Mouse (Mus musculus): ENCODE measurements around the gene Egfem1. TPM values are rescaled to one million over a fixed set of nuclear protein-coding genes. Genes with fewer than 3 reads are reported as not detected.

Egfem1 gene
- total RNA-seq, 2 experiments from 2014 or later, result 0.47 to 0.96 TPM

DNA sequence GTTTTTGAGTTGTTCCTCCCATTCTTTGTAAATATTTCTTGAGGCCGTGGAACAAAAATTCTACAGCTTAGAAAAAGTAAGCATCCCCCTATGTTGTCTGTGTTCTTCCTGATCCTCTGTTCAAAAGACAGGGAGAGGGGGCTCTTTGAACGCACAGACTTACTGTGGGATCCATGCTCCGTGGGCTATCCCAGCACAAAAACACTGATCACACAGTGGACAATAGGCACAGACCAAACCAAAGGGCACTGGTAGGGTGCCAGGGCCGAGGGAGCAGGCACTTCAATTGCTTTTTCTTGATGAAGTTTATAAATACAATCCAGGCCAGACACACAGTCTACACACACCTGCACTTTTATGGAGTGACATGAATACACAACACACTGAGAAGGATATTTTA, 211.4 kb downstream of the Egfem1 start:
- no peak for DNase-seq (ENCODE audit: low spot score in 2 of 2)

DNA sequence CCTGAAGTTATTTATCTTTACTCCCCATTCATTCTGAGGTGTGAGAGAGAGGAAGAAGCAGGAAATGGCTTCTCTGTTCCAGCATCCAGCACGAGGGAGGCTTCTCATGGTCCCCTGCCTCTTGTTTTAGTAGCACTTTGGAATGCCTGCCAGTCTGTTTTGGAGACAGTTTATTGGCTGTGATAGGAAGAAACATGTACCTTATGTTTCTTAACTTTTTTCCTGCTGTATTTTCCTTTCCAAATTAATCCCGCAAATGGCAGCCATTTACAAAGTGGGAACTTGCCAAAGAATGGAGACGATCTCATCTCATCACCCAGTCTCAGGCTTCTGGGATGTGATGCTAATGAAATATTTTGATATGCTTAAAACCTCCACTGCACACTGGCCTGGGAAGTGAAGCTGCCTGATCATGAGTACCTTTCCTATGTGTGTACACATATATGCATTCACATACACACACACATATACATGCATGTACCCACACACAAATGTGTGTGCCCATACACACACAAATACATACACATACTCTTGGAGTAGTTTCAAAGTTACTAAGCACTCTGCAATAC, 260.5 kb downstream of the Egfem1 start:
- no peak for DNase-seq (ENCODE audit: low spot score in 2 of 2)

DNA sequence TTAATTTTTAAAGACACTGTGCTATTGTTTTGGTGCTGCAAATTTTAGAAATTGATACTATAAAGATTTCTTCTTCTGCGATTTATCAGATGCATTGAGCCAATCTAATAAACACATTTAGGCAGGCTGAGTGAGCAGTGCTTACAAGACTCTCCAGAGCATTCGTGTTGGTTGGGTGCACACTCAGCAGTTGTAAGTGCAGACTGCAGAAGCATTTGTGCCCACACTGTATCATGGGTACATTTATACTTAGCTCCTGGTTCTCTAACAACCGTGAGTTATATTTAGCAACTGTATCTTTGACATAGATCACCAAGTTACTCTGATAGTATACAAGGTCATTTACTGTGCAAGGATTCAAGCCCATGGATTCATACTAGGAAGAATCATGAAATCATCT, 264.0 kb downstream of the Egfem1 start:
- no peak for DNase-seq (ENCODE audit: low spot score in 2 of 2)

DNA sequence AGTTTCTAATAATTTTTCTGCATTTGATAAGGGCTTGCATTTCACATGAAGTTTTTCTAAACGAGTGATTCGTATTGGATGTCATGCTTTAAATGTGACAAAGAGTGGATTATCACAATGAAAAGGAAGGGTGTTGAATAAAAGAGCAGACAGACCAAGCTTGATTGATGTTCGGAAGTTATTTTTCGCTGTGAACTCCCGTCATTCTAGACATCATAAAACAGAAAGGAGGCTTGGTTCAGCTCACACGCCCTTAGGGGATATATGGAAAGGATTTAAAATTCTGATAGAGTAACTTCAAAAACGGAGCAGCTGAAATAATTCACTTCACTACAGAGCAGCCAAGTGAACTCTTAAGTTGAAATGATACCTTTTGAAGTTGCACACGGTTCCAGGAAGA, 285.1 kb downstream of the Egfem1 start:
- DNase-seq (ENCODE audit: low spot score in 2 of 2), result no peak

DNA sequence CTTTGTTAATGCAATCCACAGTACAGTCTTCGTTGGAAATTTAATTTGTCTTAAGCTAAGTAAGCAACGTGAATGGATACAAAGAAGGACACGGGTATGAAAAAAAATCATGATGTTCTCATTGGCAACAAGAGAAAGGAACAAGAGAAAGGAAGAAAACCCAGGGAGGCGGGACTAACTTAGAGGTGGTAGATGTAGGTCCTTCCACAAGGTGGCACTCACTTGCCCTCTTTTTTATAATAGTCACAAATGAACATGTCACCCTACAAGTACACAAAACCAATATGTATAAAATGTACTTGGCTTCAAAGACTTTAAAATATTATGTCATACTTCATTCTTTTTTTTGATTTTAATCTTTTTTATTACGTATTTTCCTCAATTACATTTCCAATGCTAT, 288.7 kb downstream of the Egfem1 start:
- DNase-seq (ENCODE audit: low spot score in 2 of 2), result no peak

DNA sequence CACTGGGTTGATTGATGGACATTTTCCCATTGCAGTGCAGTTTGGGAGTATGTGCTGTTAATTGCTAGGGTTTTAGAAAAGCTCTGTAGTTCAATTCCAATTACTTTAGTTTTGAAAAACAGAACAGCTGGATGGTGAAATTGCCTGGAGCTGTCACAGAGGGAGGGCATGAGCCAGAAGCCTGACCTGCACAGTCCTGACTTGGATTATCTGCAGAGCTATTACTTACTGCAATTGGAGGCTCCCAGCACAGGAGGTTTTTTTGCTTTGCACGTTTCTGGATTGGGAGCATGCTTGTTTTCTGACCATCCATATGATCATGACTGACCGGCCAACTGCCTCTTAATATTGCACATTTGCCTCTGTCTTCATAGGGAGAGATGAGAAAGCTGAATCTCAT, 299.4 kb downstream of the Egfem1 start:
- DNase-seq (ENCODE audit: low spot score in 2 of 2), result no peak

DNA sequence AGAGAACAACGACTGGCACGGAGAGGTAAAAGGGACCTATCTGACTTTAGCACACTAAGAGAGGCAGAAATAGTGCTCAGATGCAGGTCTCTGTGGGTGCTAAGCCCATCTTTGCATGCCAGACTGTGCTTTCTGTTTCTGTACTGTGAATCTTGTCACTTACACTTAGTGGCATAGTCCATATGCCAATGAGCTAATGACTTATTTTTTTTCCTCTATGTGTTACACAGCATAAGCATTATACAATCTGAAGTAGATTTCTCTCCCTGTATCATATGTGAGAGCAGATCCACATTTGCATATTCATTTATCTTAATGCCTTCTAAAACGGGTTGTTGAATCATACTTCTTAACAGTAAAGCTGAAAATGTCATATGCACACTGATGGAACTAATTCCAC, 317.2 kb downstream of the Egfem1 start:
- DNase-seq (ENCODE audit: low spot score in 2 of 2), result no peak

DNA sequence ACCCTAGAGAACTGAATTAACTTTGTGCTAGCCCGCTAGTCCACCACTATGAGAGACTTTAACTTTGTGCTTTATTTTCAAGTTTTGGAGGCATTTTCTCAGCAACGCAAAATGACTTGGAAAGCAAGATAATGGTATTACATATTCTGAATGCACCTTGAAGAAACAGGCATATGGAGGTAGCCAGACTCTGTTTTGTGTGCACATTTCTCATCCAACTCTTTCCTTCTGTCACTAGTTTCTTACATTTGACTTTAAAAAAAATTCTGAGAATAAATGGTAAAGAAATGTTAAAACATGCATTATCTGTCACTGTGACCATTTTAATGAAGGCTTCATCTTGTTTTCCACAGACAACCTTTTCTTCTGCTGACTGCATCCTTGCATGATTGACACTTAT, 339.8 kb downstream of the Egfem1 start:
- DNase-seq (ENCODE audit: low spot score in 2 of 2), result no peak

DNA sequence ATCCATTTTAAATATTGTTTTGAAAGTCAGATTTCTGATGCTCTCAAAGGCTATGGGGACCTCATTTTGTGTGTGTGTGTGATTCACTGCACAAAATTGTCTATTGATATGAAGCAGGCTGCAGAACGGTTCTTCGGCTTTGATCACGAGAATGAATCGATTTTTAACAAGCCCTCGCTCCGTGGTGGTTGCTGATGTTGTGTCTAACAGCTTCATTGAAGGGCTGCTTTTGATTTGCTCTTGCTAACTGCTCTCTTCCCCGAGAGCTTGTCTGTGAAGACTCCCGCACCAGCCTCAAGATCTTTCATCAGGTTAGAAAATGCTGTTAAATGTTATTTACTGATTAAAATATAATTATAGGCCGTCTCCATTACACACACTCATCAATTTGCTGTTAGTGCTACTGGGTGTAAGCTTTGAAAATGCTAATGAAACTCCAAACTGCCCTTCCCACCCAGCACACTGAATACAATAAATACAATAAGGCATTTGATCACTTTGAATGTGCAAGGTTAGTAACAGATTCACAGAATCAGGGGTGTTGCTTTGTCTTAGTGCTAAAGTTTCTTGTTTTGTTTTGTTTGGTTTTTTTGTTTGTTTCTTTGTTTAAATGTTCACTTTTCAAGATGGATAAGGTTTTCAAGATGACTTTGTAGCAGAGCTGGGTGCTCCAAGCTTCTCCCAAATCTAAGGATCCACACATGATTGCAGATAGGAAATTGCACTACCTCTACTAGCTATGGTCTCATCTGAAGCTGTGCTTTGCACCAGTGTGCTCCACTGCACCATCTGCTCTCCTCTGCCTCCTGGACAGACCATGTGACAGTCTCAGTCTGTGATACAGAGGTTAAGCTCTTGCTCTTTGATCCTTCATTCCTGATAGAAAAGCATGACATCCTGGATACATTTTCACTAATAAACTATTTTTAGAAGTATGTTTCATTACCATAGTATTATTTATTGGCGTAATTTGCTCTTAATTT, 350.6 kb downstream of the Egfem1 start:
- no peak for DNase-seq (ENCODE audit: low spot score in 2 of 2)

DNA sequence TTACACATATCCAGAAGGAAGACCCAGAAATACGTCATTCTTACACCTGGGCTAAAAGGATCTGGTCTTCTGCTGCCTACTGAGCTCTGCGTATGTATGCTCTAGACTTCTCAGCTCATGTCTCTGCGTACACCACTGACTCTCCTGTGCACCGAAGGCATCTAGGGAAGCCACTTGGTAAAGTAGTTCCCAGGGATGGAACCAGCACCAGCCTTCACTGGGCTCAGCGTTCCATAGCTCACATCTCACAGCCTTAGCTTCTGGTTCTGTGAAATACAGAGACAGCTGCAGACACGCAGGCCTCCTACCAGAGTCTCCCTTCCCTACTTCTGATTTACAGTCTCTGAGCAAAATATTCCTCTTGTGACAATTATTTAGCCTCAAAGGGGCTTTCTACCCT, 361.2 kb downstream of the Egfem1 start:
- DNase-seq (ENCODE audit: low spot score in 2 of 2), result no peak

DNA sequence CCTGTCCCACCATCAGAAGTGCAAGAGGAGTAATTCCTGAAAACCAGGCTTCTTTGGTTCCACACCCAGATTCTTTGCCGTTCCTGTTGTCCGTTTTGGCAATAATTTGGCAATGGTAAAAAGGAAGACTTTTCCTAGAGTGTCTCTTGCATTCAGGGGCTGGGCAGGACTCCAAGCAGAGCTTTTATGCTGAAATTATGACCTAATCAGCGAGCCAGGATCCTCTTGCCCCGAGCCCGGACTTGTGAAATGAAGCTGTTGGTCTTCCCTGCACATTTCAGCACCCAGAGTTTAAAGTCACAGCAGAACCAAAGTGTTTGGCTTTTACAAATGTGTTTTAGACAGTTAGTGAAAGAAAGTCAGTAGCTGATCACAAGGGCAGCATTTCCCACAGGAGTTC, 362.8 kb downstream of the Egfem1 start:
- DNase-seq (ENCODE audit: low spot score in 2 of 2), result peak in 1 of 2 experiments; percentile 50

DNA sequence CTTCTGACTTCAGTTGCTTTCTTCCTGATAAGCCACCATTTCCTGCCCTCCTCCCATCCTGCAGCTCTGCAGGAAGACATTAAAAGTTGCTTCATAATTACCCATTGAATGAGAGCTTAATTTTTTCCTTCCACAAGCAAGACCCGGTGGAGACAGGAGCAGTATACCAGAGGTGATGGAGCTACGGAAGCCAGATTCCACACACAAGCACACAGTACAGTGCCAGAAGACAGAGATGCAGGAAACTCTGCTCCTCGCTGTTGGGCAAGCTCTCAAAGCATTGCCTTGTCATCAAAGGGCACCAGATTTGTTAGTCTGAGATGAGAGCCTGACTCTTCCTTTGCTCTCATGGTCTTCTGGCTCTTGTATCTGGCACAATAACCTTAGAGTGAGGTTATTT, 364.3 kb downstream of the Egfem1 start:
- DNase-seq (ENCODE audit: low spot score in 2 of 2), result no peak

DNA sequence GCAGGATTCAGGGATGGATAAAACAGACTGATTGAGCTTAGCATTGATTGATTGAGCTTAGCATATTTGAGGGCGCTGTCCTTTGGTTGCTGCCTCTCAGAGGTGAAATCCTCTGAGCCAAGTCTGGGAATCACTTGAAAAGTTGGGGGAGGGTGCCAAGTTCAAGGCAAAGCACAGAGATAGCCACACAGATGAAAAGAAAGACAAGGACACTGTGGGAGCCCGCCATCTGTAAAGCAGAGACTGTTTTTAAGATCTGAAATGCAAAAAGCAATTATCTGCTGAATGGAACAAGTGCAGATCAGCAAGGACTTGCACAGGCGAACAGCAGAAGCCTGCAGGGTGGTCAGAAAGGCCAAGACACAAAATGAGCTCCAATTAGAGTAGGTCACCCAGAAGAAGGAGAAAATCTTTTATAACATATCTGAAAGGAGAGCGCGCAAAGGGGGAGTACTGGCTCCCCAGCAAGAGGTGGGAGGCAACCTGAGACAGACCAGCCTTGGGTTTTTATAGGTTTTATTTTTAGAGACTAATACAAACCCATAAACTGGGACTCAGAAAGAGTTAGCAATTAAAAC, 367.1 kb downstream of the Egfem1 start:
- DNase-seq (ENCODE audit: low spot score in 2 of 2), result no peak

DNA sequence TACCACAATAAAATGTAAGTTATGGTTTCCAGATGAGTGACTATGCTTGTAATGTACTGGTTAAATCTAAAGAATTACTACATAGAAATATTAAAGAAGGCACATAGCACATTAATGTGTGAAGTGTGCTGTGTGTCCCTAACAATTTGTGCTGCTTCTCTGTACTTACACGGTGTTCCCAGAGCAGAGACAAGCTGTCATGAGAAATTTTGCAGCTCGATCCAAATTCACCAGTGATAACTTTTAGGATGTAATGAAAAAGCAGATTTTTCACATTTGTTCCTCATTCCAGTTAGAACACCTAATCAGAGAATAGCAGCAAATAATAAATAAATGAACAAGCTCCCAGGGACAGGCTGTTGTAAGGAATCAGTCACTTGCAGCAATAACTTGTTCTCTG, 416.4 kb downstream of the Egfem1 start:
- no peak for DNase-seq (ENCODE audit: low spot score in 2 of 2)

DNA sequence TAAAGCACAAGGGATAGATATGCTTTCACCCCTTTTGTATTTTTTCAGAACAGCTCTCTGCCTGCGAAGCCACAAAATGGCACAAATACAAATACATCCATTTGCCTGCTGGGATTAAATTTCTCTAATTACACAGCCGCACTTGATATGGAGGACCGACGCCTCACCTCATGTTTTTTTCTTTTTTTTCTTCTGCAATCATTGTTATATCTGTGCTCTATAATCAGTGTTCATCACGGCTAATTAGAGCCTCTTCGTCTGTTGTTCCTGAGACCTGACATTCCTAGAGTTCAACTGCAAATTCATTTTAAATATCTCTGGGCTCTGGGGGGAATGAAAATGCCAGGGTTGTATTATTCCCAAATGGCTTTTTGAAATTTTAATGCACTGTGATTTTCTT, 417.4 kb downstream of the Egfem1 start:
- DNase-seq (ENCODE audit: low spot score in 2 of 2), result no peak

DNA sequence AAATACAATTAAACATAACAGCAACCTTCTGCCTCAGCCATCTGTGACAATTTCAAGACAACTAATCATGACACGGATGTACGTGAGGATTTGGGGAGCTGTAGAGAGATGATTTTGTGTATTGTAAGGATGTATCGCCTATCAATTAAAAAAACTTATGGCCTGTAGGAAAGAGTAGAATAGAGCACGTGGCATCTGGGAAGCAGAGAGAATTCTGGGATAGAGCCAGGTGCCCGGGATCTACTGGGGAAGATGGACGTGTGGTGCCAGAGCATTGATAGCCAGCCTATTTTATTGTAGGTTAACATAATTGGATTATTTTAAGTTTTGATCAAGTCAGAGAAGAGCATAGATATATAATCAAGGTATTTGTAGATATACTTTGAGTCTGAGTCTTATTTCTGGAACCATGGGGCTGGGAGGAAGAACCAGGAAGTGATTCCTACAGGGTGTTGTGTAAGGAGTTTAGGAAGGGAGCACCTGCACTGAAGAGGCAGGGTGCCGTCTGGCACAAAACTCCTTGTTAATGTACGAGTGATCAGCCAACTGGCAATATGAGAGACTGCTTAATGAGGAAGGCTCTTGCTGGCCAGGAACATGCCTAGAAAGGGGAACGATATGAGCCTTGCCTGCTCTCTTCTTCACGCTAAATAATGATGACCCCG, 443.6 kb downstream of the Egfem1 start:
- DNase-seq (ENCODE audit: low spot score in 2 of 2), result no peak

DNA sequence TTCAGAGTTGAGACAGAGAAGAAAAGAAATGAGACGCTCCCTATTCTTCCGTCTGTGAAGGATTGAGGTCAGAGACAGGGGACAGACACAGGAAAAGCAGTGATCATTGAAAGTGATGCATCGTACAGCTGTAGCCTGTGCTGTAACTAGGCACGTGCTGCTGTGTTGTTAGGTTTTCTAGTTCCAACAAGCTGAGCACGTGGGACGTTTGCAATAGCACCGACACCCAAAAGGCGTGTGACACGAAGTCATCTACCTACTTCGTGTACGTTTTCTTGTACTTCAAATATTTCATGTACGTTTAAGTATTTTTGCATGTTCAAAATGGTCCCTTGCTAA, 444.1 kb downstream of the Egfem1 start:
- no peak for DNase-seq (ENCODE audit: low spot score in 2 of 2)

DNA sequence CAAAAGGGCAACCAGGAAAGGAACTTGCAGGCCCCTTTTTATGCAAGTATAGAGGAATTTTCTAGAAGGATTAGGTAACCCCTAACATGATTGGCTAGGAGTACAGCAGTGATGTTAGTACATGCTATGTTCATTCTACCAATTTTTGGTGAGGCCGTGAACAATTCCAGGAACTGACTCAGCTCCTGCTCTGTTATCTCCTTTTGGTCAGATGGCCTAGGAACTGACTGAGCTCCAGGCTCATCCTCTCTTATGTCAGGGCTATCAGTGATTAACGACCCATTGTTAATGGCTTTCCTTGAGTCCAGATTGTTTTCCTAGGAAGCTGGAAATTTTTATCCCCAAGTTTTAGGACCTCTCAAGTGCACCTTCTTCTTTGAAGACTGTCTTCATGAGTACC, 457.4 kb downstream of the Egfem1 start:
- DNase-seq (ENCODE audit: low spot score in 2 of 2), result no peak

DNA sequence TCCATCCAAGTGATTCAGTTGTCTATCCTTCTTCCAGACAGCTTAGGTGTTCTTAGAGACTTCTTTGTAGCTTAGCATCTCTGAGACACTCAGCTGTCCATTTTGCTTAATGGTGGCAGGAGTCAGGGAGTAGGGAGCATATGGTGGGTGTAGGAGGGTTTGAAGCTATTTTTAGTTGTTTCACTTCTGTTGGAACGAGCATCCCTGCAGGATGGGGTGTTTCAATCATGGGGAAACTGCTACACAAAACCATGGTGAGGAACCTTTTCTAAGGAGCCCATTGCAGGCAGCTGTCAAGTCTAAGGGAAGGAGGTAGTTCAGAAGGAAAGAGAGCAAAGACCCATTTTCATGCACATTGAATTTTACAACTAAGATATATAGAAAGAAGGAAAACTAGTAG, 458.1 kb downstream of the Egfem1 start:
- DNase-seq (ENCODE audit: low spot score in 2 of 2), result no peak

DNA sequence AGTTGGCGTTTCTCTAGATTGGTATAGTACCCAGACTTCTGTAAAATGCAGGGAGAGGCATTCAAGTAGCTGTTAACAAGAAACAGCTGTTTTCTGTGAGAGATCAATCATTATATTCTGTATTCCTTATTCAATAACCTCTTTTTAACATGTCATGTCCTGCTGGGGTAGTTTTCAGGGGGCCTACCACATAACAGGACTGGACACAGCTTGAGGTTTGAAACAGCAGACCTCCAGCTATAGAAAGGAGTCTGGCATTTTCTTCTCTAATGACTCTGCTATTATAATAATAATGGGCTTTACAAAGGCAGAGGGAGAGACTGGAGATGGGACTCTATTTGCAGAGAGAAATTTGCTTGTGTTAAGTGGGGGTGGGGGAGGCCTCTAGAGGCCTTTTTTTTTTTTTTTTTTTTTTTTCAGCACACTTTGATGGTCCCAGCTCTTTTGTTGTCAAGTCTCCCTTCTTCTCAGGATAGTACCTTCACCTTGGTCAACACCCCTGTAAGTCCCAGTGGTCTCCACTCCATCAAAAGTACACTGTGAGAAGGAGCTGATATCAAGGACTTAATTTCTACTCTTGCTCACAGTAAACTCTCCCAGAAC, 459.8 kb downstream of the Egfem1 start:
- no peak for DNase-seq (ENCODE audit: low spot score in 2 of 2)

DNA sequence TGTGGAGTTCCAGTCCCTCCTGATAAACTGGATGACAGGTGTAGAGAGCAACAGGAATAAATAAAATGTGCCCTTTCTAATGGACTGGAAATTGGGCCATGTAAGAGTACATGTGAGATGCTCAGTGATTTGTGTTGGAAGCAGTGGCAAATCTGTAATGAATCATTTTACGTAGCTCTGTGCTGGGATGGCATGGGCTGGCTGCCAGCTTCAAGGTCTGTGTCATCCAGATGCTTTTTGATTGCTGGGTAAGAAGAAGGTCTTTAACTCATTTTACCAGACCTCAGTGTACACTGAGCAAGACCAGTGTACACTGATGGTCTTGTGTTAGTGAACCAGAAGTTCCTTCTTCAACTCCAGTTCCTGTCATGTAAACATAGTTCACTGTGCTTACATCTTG, 462.2 kb downstream of the Egfem1 start:
- DNase-seq (ENCODE audit: low spot score in 2 of 2), result no peak

DNA sequence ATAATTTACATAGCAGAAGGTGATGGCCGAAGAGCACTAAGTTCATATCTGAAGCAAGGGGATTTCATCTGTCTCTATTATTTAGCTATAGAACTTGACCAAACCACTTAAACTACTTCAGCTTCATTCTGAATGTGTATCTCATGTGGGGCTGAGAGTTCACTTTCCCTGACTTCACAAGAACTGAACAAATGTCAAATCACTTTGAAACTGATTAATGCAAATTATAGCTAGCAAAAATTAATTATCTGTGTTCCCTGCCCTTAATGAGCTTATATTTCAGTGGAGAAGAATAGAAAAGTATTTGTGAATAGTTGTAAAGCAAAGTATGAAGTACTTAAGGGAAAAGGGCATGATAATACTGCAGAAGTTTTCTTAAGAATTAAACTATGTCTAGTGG, 481.3 kb downstream of the Egfem1 start:
- DNase-seq (ENCODE audit: low spot score in 2 of 2), result no peak

Measured in gastrocnemius, postnatal 4 days (tissue).